Mouse (Mus musculus) A20 (cell line): ENCODE results near the gene Mtx1.

Experiments
- DNase-seq: peaks from one replicate; pipeline ENCODE4 v3.0.0-alpha.2; 2011; ENCODE audit warnings: low read depth, low spot score

Mtx1 gene

DNA sequence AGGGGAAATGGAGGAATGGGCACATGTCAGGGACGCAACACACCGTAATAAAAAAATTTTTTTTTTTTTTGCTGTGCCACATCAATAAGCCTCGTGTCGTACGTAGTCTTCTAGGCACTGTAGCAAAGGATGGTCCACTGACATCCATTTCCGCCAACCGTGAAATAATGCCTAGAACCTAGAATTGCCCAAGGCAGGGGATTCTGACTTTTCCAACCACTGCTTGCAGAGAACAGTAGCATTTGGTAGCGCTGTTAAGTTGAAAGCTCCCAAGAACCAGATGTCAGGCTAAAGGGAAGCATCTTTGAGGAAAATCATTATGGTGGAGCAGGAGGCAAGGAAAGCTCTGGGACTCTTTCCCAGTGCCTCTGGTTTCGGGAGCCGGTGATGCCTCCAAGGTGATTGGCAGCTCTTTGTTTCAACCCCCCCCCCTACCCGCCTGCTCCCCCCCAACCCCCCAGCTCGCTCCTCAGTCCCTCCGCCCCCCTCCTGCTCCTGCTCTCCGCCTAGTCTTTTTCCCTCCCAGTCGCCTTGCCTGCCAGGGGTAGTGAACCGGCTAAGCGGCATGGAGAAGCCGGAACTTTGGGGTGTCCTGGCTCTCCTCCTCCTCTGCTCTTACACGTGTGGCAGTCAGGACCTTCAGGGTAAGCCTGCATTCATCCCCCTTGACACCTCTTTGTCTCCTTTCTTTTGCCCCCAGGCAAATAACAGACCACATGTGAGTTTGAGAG is 12.0 kb downstream of the Mtx1 start, which contains the start of gene Thbs3:
Thbs3 (plus strand) TSS at position 500 of the 731 bp plus-strand sequence.
- no peak for DNase-seq

DNA sequence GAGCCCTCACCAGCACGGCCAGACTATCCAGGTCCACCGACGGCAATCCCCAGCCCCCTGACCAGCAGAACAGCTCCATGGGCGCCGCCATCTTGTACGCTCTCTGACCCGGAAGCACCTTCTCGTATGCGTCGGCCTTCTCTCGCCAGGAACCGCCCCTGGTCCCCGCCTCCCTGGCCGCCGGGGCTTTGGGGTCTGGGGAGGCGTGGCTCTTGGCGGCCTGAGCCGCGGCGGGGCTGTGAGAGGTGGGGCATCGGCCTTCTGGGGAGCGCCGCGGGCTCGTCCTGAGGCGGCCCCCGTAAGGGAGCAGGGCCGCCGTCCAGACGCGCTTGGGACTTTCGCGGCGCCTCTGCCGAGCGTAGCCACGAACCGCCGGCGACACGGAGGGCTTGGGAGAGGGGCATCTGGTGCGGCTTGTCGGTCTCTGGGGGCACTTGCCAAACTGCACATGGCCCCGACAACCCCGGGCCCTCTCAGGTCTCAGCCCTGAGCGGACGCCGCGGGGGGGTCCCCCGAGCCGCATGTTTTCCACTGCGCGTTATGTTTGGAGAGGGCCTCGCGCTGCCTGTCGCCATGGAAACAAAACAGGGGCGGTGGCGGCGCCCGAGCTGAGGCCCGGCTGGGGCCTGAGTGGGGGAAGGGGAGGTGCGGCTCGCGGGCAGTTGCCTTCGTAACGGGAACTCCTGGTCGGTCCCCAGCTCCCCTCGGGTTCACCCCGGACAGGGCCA is 12.9 kb downstream of the Mtx1 start:
- peak; percentile 95 for DNase-seq

DNA sequence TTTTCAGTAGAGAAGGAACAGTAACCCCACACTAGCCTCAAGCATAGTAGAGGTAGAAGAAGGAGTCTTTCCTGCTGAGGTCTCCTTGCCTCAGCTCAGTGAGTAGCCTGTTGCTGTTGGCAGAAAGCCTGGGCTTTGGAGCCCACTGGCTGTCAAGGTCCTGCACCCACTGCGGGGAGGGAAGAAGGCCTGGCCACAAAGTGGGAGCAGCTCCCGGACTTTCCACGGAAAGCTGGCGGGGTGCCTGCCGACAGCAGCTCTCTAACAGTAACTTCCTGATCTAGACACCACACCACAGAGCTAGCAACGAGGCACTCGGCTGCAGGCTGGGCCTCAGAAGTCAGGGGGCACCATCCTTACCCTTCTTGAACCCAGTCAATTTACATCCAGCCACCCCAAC is 16.2 kb downstream of the Mtx1 start:
- no peak for DNase-seq

DNA sequence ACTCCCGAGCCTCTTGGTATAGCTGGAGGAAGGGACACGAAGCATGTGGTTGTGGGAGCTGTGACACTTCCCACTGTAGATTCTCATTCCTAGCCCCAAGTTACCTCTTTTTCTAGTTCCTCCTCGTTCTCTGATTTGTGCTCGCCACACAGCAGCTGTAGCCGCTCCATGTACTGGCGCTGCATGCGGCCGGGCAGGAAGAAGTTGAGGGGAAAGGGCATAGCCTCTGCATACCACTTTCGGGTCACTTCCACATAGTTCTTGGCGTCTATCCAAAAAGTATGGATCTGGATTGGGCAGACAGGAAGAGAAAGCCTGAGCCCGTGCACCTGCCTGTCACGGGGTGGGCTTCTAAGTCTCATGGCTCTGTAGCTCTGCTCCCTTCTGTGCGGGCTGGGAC is 16.7 kb downstream of the Mtx1 start:
- no peak for DNase-seq

DNA sequence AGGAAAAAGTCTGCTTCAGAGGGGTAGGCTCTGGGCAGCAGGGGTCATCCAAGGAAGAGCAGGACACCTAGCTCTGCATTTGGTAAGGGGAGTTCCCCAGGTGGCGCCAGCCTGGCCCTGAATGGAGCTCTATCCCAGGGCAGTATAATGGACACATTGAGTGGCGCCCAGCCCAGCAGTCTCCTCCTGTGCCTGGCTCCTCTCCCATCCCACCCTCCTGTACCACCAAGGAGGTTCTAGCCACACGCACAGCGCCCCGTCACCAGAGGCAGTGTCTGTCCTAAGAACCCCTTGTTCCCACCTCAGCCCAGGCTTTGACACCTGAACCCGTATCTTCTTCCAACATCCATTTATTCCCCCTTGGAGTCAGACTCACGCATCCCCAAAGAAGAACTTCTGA is 17.2 kb downstream of the Mtx1 start:
- no peak for DNase-seq

DNA sequence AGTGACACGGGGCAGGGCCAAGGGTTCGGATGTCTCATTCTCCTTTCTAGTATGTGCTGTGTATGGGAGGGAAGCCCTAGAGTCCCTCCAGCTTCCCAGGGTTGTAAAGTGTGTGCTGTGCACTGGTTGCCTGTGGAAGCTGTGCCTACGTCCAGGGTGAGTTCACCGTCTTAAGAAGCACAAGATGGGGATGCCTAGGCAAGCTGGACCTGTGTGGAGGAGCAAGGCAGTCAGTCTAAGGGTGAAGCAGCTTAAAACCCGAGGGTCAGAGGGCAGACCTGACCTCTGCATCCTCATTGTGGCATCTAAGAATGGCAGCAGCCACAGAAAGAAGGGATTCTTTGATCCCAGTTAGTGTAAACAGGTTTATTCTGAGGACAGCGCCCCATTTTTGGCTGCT is 18.2 kb downstream of the Mtx1 start:
- no peak for DNase-seq

DNA sequence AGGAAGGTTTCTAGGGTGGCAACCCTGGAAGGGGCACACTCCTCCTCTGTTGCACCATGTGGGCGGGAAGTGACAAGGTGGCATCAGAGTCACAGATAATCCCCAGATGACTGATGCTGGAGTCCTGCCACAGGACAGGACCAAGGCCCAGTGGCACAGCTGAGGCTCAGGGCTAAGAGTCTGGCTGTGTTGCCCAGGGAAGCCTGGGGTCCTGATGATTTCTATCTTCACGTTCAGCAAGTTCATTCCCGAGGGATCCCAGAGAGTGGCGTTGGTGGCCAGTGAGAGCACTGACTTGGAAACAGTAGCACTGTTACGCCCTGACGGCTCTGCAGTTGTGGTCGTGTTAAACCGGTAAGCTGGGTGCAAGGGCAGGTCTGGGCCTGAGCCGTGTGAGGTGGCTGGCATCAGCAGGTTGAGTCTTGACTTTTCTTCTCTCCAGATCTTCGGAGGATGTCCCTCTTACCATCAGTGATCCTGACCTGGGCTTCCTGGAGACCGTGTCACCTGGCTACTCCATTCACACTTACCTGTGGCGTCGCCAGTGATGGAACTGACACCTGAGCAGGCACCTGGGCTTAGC is 18.7 kb downstream of the Mtx1 start:
- no peak for DNase-seq

DNA sequence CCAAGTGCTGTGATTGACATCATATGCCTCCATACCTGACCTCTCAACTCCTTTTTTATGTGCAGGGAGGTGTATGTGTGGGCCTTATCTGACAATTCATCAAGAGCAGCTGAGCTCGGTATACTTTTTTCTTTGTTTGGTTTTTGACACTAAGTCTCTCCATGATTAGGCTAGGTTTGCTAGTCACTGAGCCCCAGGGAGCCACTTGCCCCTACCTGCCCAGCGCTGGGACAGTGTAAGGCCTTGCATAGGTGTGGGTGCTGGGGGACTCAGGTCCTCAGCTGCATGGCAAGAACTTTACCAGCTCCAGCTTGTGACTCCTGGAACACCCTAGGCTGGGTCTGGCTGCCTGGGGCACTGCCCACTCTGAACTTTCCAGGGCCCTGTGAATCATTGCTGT is 20.2 kb downstream of the Mtx1 start:
- DNase-seq = no peak

DNA sequence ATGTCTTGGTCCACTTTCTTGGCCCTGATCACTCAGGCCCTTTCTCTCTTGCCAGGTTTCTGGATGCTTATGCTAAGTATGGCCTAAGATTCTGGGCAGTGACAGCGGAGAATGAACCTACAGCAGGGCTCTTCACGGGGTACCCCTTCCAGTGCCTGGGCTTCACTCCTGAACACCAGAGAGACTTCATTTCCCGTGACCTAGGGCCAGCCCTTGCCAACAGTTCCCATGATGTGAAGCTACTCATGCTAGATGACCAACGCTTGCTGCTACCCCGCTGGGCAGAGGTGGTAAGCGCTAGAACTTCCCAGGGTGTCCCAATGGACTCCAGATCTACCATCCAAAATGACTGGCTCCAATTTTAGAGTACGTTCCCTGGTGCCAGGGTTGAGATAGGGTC is 20.8 kb downstream of the Mtx1 start:
- no peak for DNase-seq

DNA sequence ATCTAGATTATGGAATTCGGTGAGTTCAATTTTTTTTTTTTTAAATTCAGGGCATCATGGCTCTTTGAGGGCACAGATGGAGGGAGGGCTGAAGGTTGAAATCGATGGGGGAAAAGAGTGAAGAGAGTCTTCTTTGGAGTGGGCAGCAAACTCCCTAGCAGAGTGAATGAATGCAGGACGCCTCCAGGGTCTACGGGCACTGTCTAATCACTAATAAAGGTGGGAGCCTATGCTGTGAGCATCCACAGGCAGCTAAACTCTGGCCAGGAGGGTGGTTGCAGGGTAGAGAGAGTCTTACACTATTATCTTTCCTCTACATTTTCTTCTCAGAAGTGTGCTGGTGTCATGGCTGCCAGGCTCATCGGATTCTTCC is 23.8 kb downstream of the Mtx1 start:
- DNase-seq = no peak

DNA sequence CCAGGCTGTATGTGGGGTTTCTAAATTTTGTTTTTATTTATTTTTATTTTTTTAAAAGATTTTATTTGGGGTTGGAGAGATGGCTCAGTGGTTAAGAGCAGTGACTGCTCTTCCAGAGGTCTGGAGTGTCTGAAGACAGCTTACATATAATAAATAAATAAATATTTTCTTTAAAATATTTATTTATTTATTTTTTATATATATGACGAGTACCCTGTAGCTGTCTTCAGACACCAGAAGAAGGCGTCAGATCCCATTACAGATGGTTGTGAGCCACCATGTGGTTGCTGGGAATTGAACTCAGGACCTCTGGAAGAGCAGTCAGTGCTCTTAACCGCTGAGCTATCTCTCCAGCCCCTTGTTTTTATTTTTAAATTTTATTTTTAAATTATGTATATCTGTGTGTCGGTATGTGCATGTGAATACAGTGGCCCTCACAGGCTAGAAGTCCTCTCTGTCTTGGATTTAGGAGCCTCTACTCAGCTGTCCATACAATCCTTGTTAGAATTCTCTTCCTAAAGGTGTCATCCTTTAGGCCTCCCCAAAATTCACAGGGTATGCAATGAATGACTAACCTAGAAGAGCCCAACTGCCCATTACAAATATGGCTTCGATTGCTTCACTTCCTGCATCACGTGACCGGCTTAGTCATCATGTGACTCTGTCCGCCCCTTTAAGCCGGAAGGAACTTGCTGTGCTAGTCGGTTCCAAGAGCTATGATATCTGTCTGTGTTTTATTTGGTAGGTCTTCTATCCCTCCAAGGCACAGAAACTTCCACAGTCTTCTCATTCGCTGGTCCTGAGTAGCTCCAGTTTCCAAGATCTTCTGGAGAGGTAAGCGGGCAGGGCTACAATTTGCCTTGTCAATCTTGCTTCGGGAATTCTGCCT is 24.4 kb downstream of the Mtx1 start, which contains the start of gene Gba:
Gba (plus strand) TSS at position 676 of the 889 bp plus-strand sequence.
- peak; percentile 91 for DNase-seq

DNA sequence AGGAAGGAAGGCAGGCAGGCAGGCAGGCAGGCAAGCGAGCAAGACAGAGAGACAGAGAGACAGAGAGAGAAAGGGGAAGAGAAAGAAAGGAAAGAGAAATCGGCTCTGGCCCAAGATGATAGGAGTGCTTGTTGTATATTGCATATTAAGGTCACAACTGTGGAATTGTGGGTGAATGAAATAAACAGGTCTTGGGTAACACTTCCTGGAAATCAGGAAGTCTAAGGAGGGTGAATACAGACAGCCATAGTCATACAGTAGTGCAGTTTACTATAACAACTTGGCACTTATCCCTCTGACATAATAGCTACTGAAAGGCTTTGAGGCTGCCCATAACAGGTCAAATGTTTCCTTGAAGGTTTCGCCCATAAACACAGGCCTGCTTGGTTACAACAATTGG is 27.0 kb downstream of the Mtx1 start:
- peak; percentile 24 for DNase-seq

DNA sequence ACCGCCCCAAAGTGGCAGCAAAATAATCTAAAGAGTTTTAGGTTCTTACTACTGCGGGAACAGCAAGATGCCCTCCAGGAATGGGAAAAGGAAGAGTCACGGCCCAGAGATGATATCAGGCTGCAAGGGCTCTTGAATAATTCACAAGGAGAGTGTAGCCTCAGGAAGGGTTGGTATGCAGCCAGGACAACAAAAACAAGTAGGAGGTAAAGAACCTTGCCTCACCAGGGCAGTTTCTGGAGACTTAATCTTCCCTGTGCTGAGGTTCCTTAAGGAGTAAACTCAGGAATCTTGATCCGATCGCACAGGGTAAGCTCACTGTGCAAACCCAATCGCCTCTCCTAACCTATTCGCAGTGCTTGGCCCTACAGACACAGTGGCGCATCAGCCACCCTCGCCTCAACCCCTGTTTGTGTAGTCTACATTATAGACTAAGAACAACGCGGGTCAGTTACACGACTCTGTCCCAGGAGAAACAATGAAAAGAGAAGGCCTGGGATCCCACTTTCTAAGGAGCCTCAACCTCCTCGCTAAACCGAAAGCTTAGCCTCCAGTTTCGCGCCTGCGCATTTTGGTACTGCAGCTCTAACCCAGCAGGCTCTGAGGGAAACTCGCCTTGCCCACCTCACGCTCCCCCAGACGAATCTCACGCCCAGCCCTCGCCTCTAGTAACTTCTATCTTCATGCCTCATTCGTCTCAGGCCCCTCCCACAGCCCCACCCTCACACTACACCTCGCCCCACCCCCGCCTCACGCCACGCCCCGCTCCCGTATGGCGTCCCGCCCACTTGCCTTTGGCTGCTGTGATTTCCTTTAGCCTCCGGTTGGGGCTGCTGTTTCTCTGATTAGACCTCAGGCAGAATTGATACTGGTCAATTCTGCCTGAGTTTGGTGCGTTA is 30.7 kb downstream of the Mtx1 start:
- peak; percentile 96 for DNase-seq

DNA sequence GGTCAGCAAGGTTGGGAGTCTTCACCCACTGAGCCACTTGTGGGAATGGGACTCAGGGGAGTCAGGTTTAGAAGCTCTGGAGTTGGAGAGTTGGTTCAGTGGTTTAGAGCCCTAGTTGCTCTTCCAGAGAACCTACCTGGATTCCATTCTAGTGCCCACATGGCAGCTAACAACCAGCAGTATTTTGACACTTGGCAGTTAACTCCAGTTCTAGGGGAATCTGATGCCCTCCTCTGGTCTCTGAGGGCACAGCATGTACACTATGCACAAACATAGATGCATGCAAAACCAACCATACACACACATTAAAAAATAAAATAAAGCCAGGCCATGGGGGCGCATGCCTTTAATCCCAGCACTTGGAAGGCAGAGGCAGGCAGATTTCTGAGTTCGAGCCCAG is 33.0 kb downstream of the Mtx1 start:
- peak; percentile 57 for DNase-seq

DNA sequence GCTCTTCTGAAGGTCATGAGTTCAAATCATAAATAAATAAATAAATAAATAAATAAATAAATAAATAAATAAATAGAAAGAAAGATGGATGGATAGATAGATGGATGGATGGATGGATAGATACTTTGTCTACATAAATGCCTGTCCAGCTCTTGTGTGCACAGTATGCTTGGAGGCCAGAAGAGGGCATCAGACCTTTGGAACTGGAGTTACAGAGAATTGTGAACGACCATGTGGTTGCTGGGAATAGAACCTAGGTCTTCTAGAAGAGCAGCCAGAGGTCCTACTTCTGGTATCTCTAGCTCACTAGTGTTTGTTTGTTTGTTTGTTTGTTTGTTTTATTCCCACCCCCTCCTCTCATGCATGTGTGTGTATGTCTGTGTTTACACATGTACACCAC is 33.5 kb downstream of the Mtx1 start:
- DNase-seq = peak; percentile 44

DNA sequence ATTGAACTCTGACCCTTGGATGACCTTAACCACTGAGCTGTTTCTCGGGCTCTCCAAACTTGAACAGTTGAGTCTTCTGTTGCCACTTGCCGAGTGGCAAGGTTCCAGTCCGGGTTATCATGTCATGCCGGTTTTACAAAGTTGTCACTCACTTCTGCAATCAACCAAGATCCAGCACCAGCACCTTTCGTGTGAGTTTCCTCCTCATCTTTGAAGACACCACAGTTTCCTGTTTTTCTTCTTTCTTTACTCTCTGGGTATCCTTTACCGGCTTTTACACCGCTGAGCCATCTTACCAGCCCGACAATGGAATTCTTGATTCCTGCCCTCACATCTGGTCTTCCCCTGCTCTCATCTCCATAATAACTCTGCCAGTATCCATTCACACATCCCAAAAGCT is 36.5 kb downstream of the Mtx1 start:
- DNase-seq = no peak

DNA sequence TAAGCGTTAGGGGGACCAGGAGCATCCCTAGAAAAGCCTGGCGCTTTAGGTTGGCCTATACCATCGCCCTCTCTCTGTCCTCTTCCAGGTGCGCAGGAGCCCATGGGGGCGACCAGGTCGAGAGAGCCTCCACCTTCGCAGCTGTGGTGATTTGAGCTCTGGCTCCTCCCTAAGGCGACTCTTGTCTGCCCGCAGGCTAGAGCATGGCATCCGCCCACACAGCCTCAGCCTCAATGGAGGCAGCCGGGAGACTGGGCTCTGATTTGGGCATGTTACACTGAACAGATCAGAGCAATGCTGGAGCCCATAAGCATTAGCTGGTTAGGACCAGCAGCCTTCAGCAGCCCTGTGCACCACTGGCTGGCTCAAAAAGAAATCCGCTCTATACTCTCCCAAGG is 38.4 kb downstream of the Mtx1 start:
- no peak for DNase-seq

DNA sequence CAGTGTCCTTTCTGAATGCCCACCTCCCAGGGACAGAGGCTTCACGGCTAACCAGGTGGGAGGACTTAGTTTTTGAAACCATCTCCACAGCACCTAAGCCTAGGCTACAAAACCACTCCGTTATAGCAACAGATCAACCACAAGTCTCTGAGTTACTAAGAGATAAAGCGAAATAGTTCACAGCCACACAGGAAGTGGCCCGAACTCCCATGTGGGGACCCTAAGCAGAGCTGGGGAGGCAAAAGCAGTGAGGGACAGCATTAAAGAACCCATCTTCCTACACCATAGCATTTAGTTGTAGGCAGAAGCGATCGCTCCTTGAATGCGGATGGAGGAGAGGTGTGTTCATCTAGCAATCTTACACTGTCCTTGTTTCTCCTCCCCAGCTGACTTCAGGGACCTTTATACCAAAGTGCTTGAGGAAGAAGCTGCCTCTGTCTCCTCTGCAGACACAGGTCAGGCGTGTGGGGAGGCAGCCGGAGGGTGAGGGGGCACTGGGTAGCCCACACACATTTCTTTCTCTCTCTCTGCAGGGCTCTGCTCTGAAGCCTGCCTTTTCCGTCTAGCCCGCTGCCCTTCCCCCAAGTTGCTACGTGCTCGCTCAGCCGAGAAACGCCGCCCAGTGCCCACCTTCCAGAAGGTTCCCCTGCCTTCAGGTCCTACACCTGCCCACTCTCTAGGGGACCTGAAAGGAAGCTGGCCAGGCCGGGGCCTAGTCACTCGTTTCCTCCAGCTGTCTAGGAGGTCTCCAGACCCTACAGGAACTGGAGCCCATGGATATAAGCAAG is 39.0 kb downstream of the Mtx1 start:
- no peak for DNase-seq

DNA sequence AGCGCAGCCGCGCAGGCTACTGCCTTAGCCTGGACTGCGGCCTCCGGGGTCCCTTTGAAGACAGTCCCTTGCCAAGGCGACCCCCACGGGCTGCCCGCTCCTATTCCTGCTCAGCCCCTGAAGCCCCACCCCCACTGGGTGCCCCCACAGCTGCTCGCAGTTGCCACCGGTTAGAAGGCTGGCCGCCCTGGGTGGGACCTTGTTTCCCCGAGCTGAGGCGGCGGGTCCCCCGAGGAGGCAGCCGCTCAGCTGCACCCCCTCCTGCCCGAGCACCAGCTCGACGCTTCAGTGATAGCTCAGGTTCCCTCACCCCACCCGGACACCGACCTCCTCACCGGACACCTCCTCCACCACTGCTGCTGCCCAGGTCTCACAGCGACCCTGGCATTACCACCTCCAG is 39.7 kb downstream of the Mtx1 start:
- DNase-seq = no peak

DNA sequence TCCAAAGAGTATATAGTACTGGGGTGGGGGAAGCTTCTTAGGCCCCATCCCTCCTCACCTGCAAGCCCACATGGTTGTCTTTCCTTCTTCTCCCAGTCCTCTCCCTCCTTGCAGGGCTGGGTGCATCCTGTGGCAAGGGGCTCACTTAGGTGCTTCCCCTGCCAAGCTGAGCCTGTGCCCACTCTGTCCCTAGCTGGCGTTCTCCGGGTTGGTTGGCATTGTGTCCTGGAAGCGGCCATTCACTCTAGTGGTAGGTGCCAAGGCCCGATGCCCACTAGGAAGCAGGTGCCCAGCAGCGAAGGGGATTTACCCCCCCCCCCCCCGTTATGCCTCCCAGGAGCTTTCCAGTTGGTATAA is 43.0 kb downstream of the Mtx1 start:
- no peak for DNase-seq
